Mouse (Mus musculus) cerebellum, adult 2 months (tissue): ENCODE data around the gene Map2.

ENCODE experiments used
- CTCF ChIP-seq: fragments of 200-500 bp; IDR thresholded peaks from 2 replicates; pipeline ENCODE4 v1.5.1; 2011; ENCODE audit warnings: low read depth, mild to moderate bottlenecking, control low read depth, low read length, moderate library complexity, borderline replicate concordance; ENCODE audit not compliant: insufficient read depth
- POLR2A ChIP-seq: fragments of 200-500 bp; IDR thresholded peaks from 2 replicates; pipeline ENCODE4 v1.6.1; 2011; ENCODE audit warnings: low read length, control low read depth, borderline replicate concordance; ENCODE audit not compliant: insufficient read depth

GRCm38 (mm10) chr1:66349166-66349835, 174.2 kb downstream of the Map2 start:
- no peak for TF ChIP-seq POLR2A
- TF ChIP-seq CTCF, result no peak
